Mouse (Mus musculus) MEL (cell line): Measurements from ENCODE around the gene Heatr6. TPM values are rescaled to one million over a fixed set of nuclear protein-coding genes. Genes with fewer than 3 reads are reported as not detected.

ENCODE experiments used
- DNase-seq: peaks from one replicate; pipeline ENCODE4 v3.0.0; 2011; ENCODE audit warnings: low read depth, low spot score
- H3K27ac ChIP-seq: 2 replicates; pipeline ENCODE4 v1.5.1; 2012; ENCODE audit warnings: low read depth, mild to moderate bottlenecking, control low read depth, low read length, moderate library complexity; ENCODE audit not compliant: control insufficient read depth
- H3K27me3 ChIP-seq, 2 experiments: fragments of 150-350 bp in 1 of 2; sonication (generic) in 1 of 2; 2 replicates each; pipeline ENCODE4 v1.6.1; 2012; ENCODE audit warnings: low read length in 2 of 2, mild to moderate bottlenecking in 2 of 2, improper control_type of control experiment in 1 of 2, moderate library complexity in 1 of 2; ENCODE audit not compliant: insufficient read depth in 2 of 2, control insufficient read depth in 1 of 2
- H3K36me3 ChIP-seq, 2 experiments: 2 replicates each; pipeline ENCODE4 v1.6.1; 2012 to 2014; ENCODE audit warnings: low read length in 2 of 2, improper control_type of control experiment in 1 of 2, inconsistent platforms in 1 of 2, mild to moderate bottlenecking in 1 of 2; ENCODE audit not compliant: insufficient read depth in 2 of 2, control insufficient read depth in 1 of 2
- H3K4me1 ChIP-seq, 2 experiments: fragments of 150-350 bp in 1 of 2; sonication (generic) in 1 of 2; 2 replicates each; pipeline ENCODE4 v1.6.1; 2012; ENCODE audit warnings: low read length in 2 of 2, improper control_type of control experiment in 1 of 2, mild to moderate bottlenecking in 1 of 2; ENCODE audit not compliant: insufficient read depth in 2 of 2, control insufficient read depth in 1 of 2
- H3K4me3 ChIP-seq, 2 experiments: fragments of 150-350 bp in 1 of 2; sonication (generic) in 1 of 2; 2 replicates each; pipeline ENCODE4 v1.5.1; 2012; ENCODE audit warnings: low read depth in 2 of 2, low read length in 2 of 2, mild to moderate bottlenecking in 2 of 2, moderate library complexity in 2 of 2, control low read depth in 1 of 2, improper control_type of control experiment in 1 of 2; ENCODE audit not compliant: control insufficient read depth in 1 of 2, insufficient read depth in 1 of 2
- H3K79me2 ChIP-seq: 2 replicates; pipeline ENCODE4 v1.6.1; 2012; ENCODE audit warnings: mild to moderate bottlenecking, low read length, moderate library complexity; ENCODE audit not compliant: control insufficient read depth, poor library complexity, insufficient read depth
- H3K9ac ChIP-seq: 2 replicates; pipeline ENCODE4 v1.6.1; 2012; ENCODE audit warnings: low read depth, mild to moderate bottlenecking, control low read depth, low read length, moderate library complexity; ENCODE audit not compliant: control insufficient read depth, poor library complexity, severe bottlenecking
- H3K9me3 ChIP-seq: fragments of 150-350 bp; sonication (generic); replicated peaks from 2 replicates; pipeline ENCODE4 v1.6.1; 2012; ENCODE audit warnings: mild to moderate bottlenecking, low read length, improper control_type of control experiment, moderate library complexity; ENCODE audit not compliant: insufficient read depth
- BHLHE40 ChIP-seq: IDR thresholded peaks from 2 replicates; pipeline ENCODE4 v1.6.1; 2012; ENCODE audit warnings: low read depth, mild to moderate bottlenecking, inconsistent platforms, low read length, improper control_type of control experiment, borderline replicate concordance
- CHD1 ChIP-seq: IDR thresholded peaks from 2 replicates; pipeline ENCODE4 v1.6.1; 2012; ENCODE audit warnings: low read depth, mild to moderate bottlenecking, inconsistent platforms, low read length, improper control_type of control experiment
- CHD2 ChIP-seq: IDR thresholded peaks from 2 replicates; pipeline ENCODE4 v1.6.1; 2011; ENCODE audit warnings: low read length, improper control_type of control experiment
- CTCF ChIP-seq, 3 experiments: IDR thresholded peaks in 2 of 3; conservative IDR thresholded peaks in 1 of 3; 2 replicates each; pipeline ENCODE4 v1.5.1; 2011 to 2012; ENCODE audit warnings: low read length in 3 of 3, low read depth in 2 of 3, mild to moderate bottlenecking in 2 of 3, improper control_type of control experiment in 1 of 3, inconsistent platforms in 1 of 3, mixed read lengths in 1 of 3, moderate library complexity in 1 of 3; ENCODE audit not compliant: control insufficient read depth in 1 of 3, insufficient read depth in 1 of 3, poor library complexity in 1 of 3, severe bottlenecking in 1 of 3
- E2F4 ChIP-seq: IDR thresholded peaks from 2 replicates; pipeline ENCODE4 v1.6.1; 2011; ENCODE audit warnings: low read depth, low read length, improper control_type of control experiment, borderline replicate concordance
- ELF1 ChIP-seq: IDR thresholded peaks from 2 replicates; pipeline ENCODE4 v1.6.1; 2014; ENCODE audit warnings: low read depth, mild to moderate bottlenecking, inconsistent platforms, low read length, improper control_type of control experiment, moderate library complexity
- EP300 ChIP-seq, 2 experiments: IDR thresholded peaks; 2 replicates each; pipeline ENCODE4 v1.6.1; 2011; ENCODE audit warnings: improper control_type of control experiment in 2 of 2, low read length in 2 of 2, low read depth in 1 of 2, mild to moderate bottlenecking in 1 of 2
- ETS1 ChIP-seq: IDR thresholded peaks from 2 replicates; pipeline ENCODE4 v1.6.1; 2012; ENCODE audit warnings: low read depth, mild to moderate bottlenecking, inconsistent platforms, low read length, improper control_type of control experiment, moderate library complexity
- GATA1 ChIP-seq: IDR thresholded peaks from 2 replicates; pipeline ENCODE4 v1.6.1; 2011; ENCODE audit warnings: low read depth, low read length, improper control_type of control experiment
- HCFC1 ChIP-seq: IDR thresholded peaks from 2 replicates; pipeline ENCODE4 v1.6.1; 2012; ENCODE audit warnings: low read depth, mild to moderate bottlenecking, inconsistent platforms, low read length, improper control_type of control experiment, moderate library complexity
- KAT2A ChIP-seq: conservative IDR thresholded peaks from 2 replicates; pipeline ENCODE4 v1.6.1; 2012; ENCODE audit warnings: low read depth, low read length, improper control_type of control experiment, inconsistent platforms
- MAFK ChIP-seq: IDR thresholded peaks from 2 replicates; pipeline ENCODE4 v1.6.1; 2011; ENCODE audit warnings: low read depth, mild to moderate bottlenecking, low read length, improper control_type of control experiment, borderline replicate concordance
- MEF2A ChIP-seq: IDR thresholded peaks from 2 replicates; pipeline ENCODE4 v1.6.1; 2014; ENCODE audit warnings: low read depth, mild to moderate bottlenecking, inconsistent platforms, low read length, improper control_type of control experiment; ENCODE audit not compliant: poor library complexity, insufficient replicate concordance, severe bottlenecking; ENCODE audit errors: extremely low read depth
- MXI1 ChIP-seq: IDR thresholded peaks from 2 replicates; pipeline ENCODE4 v1.6.1; 2011; ENCODE audit warnings: mild to moderate bottlenecking, low read depth, low read length, improper control_type of control experiment
- MYB ChIP-seq: IDR thresholded peaks from 2 replicates; pipeline ENCODE4 v1.6.1; 2011; ENCODE audit warnings: mild to moderate bottlenecking, low read depth, low read length, improper control_type of control experiment
- MYC ChIP-seq: IDR thresholded peaks from 2 replicates; pipeline ENCODE4 v1.6.1; 2011; ENCODE audit warnings: low read depth, mild to moderate bottlenecking, low read length, improper control_type of control experiment, moderate library complexity
- NELFE ChIP-seq: IDR thresholded peaks from 2 replicates; pipeline ENCODE4 v1.6.1; 2011; ENCODE audit warnings: low read depth, low read length, improper control_type of control experiment
- POLR2A ChIP-seq, 2 experiments: IDR thresholded peaks; 2 replicates each; pipeline ENCODE4 v1.6.1; 2011 to 2012; ENCODE audit warnings: low read length in 2 of 2, mild to moderate bottlenecking in 2 of 2, control low read depth in 1 of 2, improper control_type of control experiment in 1 of 2, low read depth in 1 of 2, moderate library complexity in 1 of 2; ENCODE audit not compliant: control insufficient read depth in 1 of 2, insufficient read depth in 1 of 2, poor library complexity in 1 of 2
- POLR2AphosphoS2 ChIP-seq: IDR thresholded peaks from 2 replicates; pipeline ENCODE4 v1.6.1; 2011; ENCODE audit warnings: low read length, improper control_type of control experiment
- POLR2AphosphoS5 ChIP-seq: IDR thresholded peaks from 2 replicates; pipeline ENCODE4 v1.6.1; 2012; ENCODE audit warnings: low read depth, borderline replicate concordance, mild to moderate bottlenecking, inconsistent platforms, low read length, moderate library complexity, mixed read lengths
- RCOR1 ChIP-seq: IDR thresholded peaks from 2 replicates; pipeline ENCODE4 v1.6.1; 2012; ENCODE audit warnings: low read depth, mild to moderate bottlenecking, inconsistent platforms, low read length, improper control_type of control experiment
- SMC3 ChIP-seq: IDR thresholded peaks from 2 replicates; pipeline ENCODE4 v1.6.1; 2011; ENCODE audit warnings: low read depth, low read length, improper control_type of control experiment
- TAL1 ChIP-seq: IDR thresholded peaks from 2 replicates; pipeline ENCODE4 v1.6.1; 2012; ENCODE audit warnings: mild to moderate bottlenecking, inconsistent platforms, low read length, moderate library complexity, mixed read lengths
- TBP ChIP-seq: IDR thresholded peaks from 2 replicates; pipeline ENCODE4 v1.8.0; 2011; ENCODE audit warnings: low read depth, low read length, improper control_type of control experiment
- TCF12 ChIP-seq: IDR thresholded peaks from 2 replicates; pipeline ENCODE4 v1.6.1; 2014; ENCODE audit warnings: low read depth, mild to moderate bottlenecking, inconsistent platforms, low read length, improper control_type of control experiment, moderate library complexity
- UBTF ChIP-seq: IDR thresholded peaks from 2 replicates; pipeline ENCODE4 v1.6.1; 2012; ENCODE audit warnings: low read depth, mild to moderate bottlenecking, inconsistent platforms, low read length, improper control_type of control experiment, moderate library complexity, borderline replicate concordance; ENCODE audit not compliant: insufficient read depth
- USF1 ChIP-seq: IDR thresholded peaks from 2 replicates; pipeline ENCODE4 v1.6.1; 2014; ENCODE audit warnings: low read depth, mild to moderate bottlenecking, inconsistent platforms, low read length, improper control_type of control experiment, moderate library complexity
- USF2 ChIP-seq, 2 experiments: IDR thresholded peaks; 2 replicates each; pipeline ENCODE4 v1.6.1; 2011 to 2012; ENCODE audit warnings: improper control_type of control experiment in 2 of 2, low read length in 2 of 2, borderline replicate concordance in 1 of 2, inconsistent platforms in 1 of 2, low read depth in 1 of 2, mild to moderate bottlenecking in 1 of 2; ENCODE audit not compliant: insufficient read depth in 1 of 2
- ZC3H11A ChIP-seq: IDR thresholded peaks from 2 replicates; pipeline ENCODE4 v1.6.1; 2012; ENCODE audit warnings: low read depth, mild to moderate bottlenecking, inconsistent platforms, low read length, improper control_type of control experiment
- ZKSCAN1 ChIP-seq: IDR thresholded peaks from 2 replicates; pipeline ENCODE4 v1.6.1; 2012; ENCODE audit warnings: low read depth, mild to moderate bottlenecking, inconsistent platforms, low read length, improper control_type of control experiment, moderate library complexity
- ZMIZ1 ChIP-seq: IDR thresholded peaks from 2 replicates; pipeline ENCODE4 v1.6.1; 2012; ENCODE audit warnings: low read depth, mild to moderate bottlenecking, inconsistent platforms, low read length, improper control_type of control experiment, moderate library complexity
- polyA plus RNA-seq, 2 experiments: library from polyadenylated mRNA; stranded (reverse) in 1 of 2; unstranded in 1 of 2; fragments of >175 nt in 1 of 2; fragments of >200 nt in 1 of 2; gene quantifications; 2 replicates each; pipeline versions ENCODE4 v1.2.1 to v1.2.4; 2012; ENCODE audit warnings: low replicate concordance in 2 of 2, low read depth in 1 of 2; ENCODE audit not compliant: insufficient read length in 2 of 2, insufficient read depth in 1 of 2, missing spikeins in 1 of 2
- total RNA-seq: library from RNA; depleted of rRNA; stranded (reverse); fragments of 300-350 nt; gene quantifications from 2 replicates; pipeline ENCODE4 v1.2.3, GENCODE M21; 2012

Gene Heatr6
- total and polyA plus RNA-seq, 3 experiments, result 17.3 to 21.2 TPM; not detected in 1

GRCm38 (mm10) chr11:83737109-83737558 lies 16.4 kb upstream of the Heatr6 start:
- TF ChIP-seq MYB (no peak), POLR2AphosphoS2 (no peak), MYC (no peak), SMC3 (no peak), TCF12 (no peak), CHD2 (no peak)
- Histone ChIP-seq H3K36me3 (no peaks in the 10 kb centered on the region), H3K27ac (no peak overlapping the region), H3K9ac (no peak overlapping the region), H3K27me3 (peaks cover 7 to 10% of the 10 kb centered on the region in 2 experiments), H3K79me2 (no peaks in the 10 kb centered on the region), H3K4me3 (no peak overlapping the region), H3K9me3 (no peaks in the 10 kb centered on the region), H3K4me1 (no peaks in the 10 kb centered on the region)
- peak; percentile 37 for DNase-seq

- Histone ChIP-seq H3K79me2 (no peaks in the 10 kb centered on the region), H3K4me1 (no peaks in the 10 kb centered on the region), H3K27me3 (peaks cover 16 to 19% of the 10 kb centered on the region in 2 experiments), H3K9me3 (no peaks in the 10 kb centered on the region), H3K9ac (no peak overlapping the region), H3K4me3 (no peak overlapping the region), H3K27ac (no peak overlapping the region), H3K36me3 (no peaks in the 10 kb centered on the region)
- peak; percentile 80 for DNase-seq
- TF ChIP-seq HCFC1, result no peak
- TF ChIP-seq CTCF (IDR thresholded peaks at IDR 0.05 in 2 of 3, conservative IDR thresholded peaks at IDR 0.05 in 1 of 3; ENCODE audit: control insufficient read depth in 1 of 3, insufficient read depth in 1 of 3, low read depth in 2 of 3, low read length in 3 of 3, poor library complexity in 1 of 3, severe bottlenecking in 1 of 3), result peak; percentile 89 to 98 (median 97)
- no peak for TF ChIP-seq RCOR1
- TF ChIP-seq ZC3H11A, result peak; percentile 89
- no peak for TF ChIP-seq MXI1
- no peak for TF ChIP-seq KAT2A
- 0 out of 2 replicates have a peak, but pooled peaks have one; percentile 19 for TF ChIP-seq TBP
- no peak for TF ChIP-seq MEF2A
- TF ChIP-seq E2F4, result no peak
- TF ChIP-seq MAFK, result no peak
- TF ChIP-seq TCF12, result no peak
- no peak for TF ChIP-seq USF1
- no peak for TF ChIP-seq MYB
- TF ChIP-seq POLR2A (IDR thresholded peaks at IDR 0.05; ENCODE audit: control insufficient read depth in 1 of 2, insufficient read depth in 1 of 2, low read depth in 1 of 2, low read length in 2 of 2, poor library complexity in 1 of 2), result no peak
- TF ChIP-seq UBTF, result no peak
- no peak for TF ChIP-seq BHLHE40
- 0 out of 2 replicates have a peak, but pooled peaks have one; percentile 18 for TF ChIP-seq GATA1
- no peak for TF ChIP-seq POLR2AphosphoS5
- TF ChIP-seq CHD1, result no peak
- no peak for TF ChIP-seq ZMIZ1
- no peak for TF ChIP-seq NELFE
- no peak for TF ChIP-seq ZKSCAN1
- no peak for TF ChIP-seq ELF1
- TF ChIP-seq ETS1, result no peak
- no peak for TF ChIP-seq TAL1
- no peak for TF ChIP-seq USF2 (IDR thresholded peaks at IDR 0.05; ENCODE audit: borderline replicate concordance in 1 of 2, insufficient read depth in 1 of 2, low read depth in 1 of 2, low read length in 2 of 2)
- TF ChIP-seq POLR2AphosphoS2, result no peak
- TF ChIP-seq EP300 (IDR thresholded peaks at IDR 0.05; ENCODE audit: low read depth in 1 of 2, low read length in 2 of 2), result no peak
- no peak for TF ChIP-seq CHD2
Observed at GRCm38 (mm10) chr11:83739241-83739640, 14.3 kb upstream of the Heatr6 start.
